Mouse (Mus musculus) hindbrain, embryonic 12.5 days (tissue): ENCODE data around the gene Plcb1. TPM values are rescaled to one million over a fixed set of nuclear protein-coding genes. Genes with fewer than 3 reads are reported as not detected.
A peak's percentile ranks its signal among the peaks of the same experiment; 100 is the strongest.
"Not testable (repeated sequence)": the region's sequence is repeated elsewhere in the genome, so short reads cannot be mapped to it uniquely, and the experiment has no call there.

Experiments
- ATAC-seq: fragments of 200-750 bp; cut with Nextera tagmentation; 2 replicates; pipeline ENCODE4 v1.8.0; 2017; ENCODE audit warnings: moderate TSS enrichment; ENCODE audit not compliant: low FRiP score
- H3K27ac ChIP-seq: fragments of 300-500 bp; sonication (generic); 2 replicates; pipeline ENCODE4 v1.5.1; 2016; ENCODE audit warnings: mild to moderate bottlenecking
- H3K27me3 ChIP-seq: fragments of 300-500 bp; sonication (generic); 2 replicates; pipeline ENCODE4 v1.6.1; 2016; ENCODE audit warnings: mild to moderate bottlenecking
- H3K36me3 ChIP-seq: fragments of 300-500 bp; sonication (generic); 2 replicates; pipeline ENCODE4 v1.6.1; 2016; ENCODE audit warnings: mild to moderate bottlenecking
- H3K4me1 ChIP-seq: fragments of 300-500 bp; sonication (generic); 2 replicates; pipeline ENCODE4 v1.6.1; 2016
- H3K4me2 ChIP-seq: fragments of 300-500 bp; sonication (generic); replicated peaks from 2 replicates; pipeline ENCODE4 v1.6.1; 2016; ENCODE audit warnings: mild to moderate bottlenecking
- H3K4me3 ChIP-seq: fragments of 300-500 bp; sonication (generic); 2 replicates; pipeline ENCODE4 v1.5.1; 2016; ENCODE audit warnings: mild to moderate bottlenecking
- H3K9ac ChIP-seq: fragments of 300-500 bp; sonication (generic); 2 replicates; pipeline ENCODE4 v1.6.1; 2016; ENCODE audit warnings: mild to moderate bottlenecking, moderate library complexity
- H3K9me3 ChIP-seq: fragments of 300-500 bp; sonication (generic); replicated peaks from 2 replicates; pipeline ENCODE4 v1.6.1; 2016; ENCODE audit warnings: mild to moderate bottlenecking
- WGBS: fragments of 180-500 bp; shearing (Covaris S2); methylation state at CpG from one replicate; pipeline ENCODE4 v1.1.7; 2016; 5-methylcytosine and 5-hydroxymethylcytosine counted together
- polyA plus RNA-seq: library from polyadenylated mRNA; unstranded; fragments of >200 nt; fragmentation: Nextera tagmentation; extraction: Ambion mirVana; gene quantifications from 2 replicates; pipeline ENCODE4 v1.2.1, GENCODE M21; 2016

Plcb1 gene
- polyA plus RNA-seq, 1 experiment from 2014 or later, result 20.6 TPM

DNA sequence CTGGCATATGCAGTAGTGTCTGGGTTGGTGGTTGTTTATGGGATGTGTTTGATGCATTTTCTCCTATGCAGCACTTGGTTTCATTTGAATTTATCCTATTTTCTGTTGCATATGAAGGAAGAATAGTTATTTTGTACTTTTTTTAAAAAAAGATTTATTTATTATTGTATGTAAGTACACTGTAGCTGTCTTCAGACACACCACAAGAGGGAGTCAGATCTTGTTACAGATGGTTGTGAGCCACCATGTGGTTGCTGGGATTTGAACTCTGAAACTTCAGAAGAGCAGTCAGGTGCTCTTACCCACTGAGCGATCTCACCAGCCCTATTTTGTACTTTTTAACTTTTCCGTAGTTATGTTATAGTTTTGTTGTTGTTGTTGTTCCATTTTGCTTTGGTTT is 222.0 kb downstream of the Plcb1 start:
- H3K4me1 ChIP-seq, H3K4me3 ChIP-seq, H3K9me3 ChIP-seq, H3K27ac ChIP-seq, ATAC-seq, H3K36me3 ChIP-seq, H3K27me3 ChIP-seq, H3K9ac ChIP-seq, H3K4me2 ChIP-seq: not testable (repeated sequence)
- 94% methylated on average over 2 of the region's 2 CpGs for WGBS

- Histone ChIP-seq H3K9me3 (no peaks in the 10 kb centered on the region), H3K27me3 (no peaks in the 10 kb centered on the region), H3K9ac (no peak overlapping the region), H3K4me3 (no peak overlapping the region), H3K27ac (no peak overlapping the region), H3K36me3 (no peaks in the 10 kb centered on the region), H3K4me1 (no peaks in the 10 kb centered on the region), H3K4me2 (no peak overlapping the region)
- ATAC-seq, result no peak
- 86% methylated on average over 8 of the region's 8 CpGs for WGBS
These were observed 224.5 kb downstream of the Plcb1 start for GRCm38 (mm10) chr2:135010371-135010770.

DNA sequence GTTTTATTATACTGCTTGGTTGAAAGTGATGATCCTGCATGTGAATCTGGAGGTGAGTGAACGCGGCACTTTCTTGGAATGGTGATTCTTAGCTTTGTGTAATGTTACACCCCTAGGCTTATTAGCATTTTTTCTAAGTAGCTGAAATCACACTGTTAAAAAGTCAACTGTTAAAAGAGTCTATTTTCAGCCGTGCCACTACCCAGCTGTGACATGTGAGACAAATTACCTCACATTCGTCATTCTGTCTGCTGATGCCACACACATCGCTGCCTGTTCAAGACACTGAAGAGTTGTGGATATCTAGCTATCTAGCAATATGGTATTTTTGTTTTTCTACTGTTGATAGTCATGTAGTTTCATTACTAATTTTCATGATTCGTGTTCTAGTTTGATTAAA is 229.6 kb downstream of the Plcb1 start:
- Histone ChIP-seq H3K27me3 (no peaks in the 10 kb centered on the region), H3K27ac (no peak overlapping the region), H3K4me1 (no peaks in the 10 kb centered on the region), H3K4me2 (no peak overlapping the region), H3K4me3 (no peak overlapping the region), H3K9me3 (no peaks in the 10 kb centered on the region), H3K9ac (no peak overlapping the region), H3K36me3 (no peaks in the 10 kb centered on the region)
- 44% methylated on average over 6 of the region's 6 CpGs for WGBS
- no peak for ATAC-seq

GRCm38 (mm10) chr2:135018275-135018674 is 232.4 kb downstream of the Plcb1 start:
- Histone ChIP-seq H3K4me1 (no peaks in the 10 kb centered on the region), H3K4me2 (no peak overlapping the region), H3K4me3 (no peak overlapping the region), H3K27me3 (no peaks in the 10 kb centered on the region), H3K9ac (no peak overlapping the region), H3K36me3 (no peaks in the 10 kb centered on the region), H3K9me3 (no peaks in the 10 kb centered on the region), H3K27ac (no peak overlapping the region)
- ATAC-seq, result no peak
- 70% methylated on average over 1 of the region's 1 CpGs for WGBS

DNA sequence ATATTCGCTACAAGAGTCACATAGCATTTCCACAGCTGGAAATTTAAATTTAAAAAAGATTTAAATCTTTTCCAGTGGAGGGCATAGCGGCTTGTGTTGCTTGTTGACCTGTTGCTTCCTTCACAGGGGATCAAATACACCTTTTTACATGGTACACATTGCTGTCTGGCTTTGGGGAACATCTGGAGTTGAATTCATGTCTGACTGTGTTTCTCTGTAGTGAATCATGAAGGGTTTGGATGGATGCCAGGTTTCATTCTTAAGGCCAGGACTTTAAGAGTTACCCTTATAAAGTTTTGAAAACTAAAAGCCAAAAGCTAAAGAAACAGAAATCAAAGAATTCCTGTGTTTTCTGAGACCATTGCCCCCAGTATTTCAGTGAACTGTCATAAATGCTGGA is 232.8 kb downstream of the Plcb1 start:
- no peak overlapping the region for H3K27ac ChIP-seq
- H3K9me3 ChIP-seq, result no peaks in the 10 kb centered on the region
- no peak overlapping the region for H3K9ac ChIP-seq
- no peaks in the 10 kb centered on the region for H3K36me3 ChIP-seq
- no peaks in the 10 kb centered on the region for H3K4me1 ChIP-seq
- 70% methylated on average over 2 of the region's 2 CpGs for WGBS
- H3K4me3 ChIP-seq, result no peak overlapping the region
- H3K4me2 ChIP-seq, result no peak overlapping the region
- no peaks in the 10 kb centered on the region for H3K27me3 ChIP-seq
- ATAC-seq, result no peak

DNA sequence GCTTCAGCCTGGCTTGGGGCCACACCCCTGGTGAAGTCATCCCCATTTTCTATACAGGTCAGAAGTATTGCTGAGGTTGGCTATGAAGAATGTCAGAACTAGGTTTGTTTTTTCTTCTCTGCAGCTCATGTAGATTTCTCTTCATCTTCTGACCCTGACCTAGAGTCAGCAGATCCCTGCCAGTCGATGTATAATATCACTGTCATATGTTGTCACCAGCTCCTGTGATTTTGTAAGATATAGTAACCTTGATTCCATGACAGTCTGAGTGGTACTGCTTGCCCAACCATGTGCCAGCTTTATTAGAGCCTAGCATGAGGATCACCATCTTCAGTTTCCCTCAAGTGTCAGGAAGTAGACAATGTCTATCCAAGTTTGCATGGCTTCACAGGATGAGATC is 233.7 kb downstream of the Plcb1 start:
- H3K4me3 ChIP-seq, result no peak overlapping the region
- ATAC-seq, result no peak

DNA sequence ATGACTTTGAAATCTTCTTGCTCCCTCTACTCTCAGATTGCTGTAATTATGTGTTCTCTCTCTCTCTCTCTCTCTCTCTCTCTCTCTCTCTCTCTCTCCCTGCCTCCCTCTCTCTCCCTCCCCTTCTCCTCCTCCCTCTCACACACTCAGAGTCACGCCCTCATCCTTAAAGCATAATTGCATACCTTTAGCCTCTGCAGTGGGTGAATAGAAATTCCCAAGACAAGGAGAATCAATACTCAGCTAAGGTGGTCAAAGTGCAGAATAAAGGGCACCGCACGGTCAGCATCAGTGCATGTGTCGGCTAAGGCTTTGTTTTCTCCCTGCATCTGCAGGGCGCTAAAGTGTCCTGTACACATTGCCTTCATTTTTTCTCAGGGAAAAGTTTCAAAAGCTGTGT is 243.4 kb downstream of the Plcb1 start:
- H3K4me3 ChIP-seq, result no peak overlapping the region
- H3K9me3 ChIP-seq, result no peaks in the 10 kb centered on the region
- peaks cover 12% of the 10 kb centered on the region; the same call in 1 of the 2 replicates for H3K4me1 ChIP-seq
- H3K27me3 ChIP-seq, result no peaks in the 10 kb centered on the region
- peak; percentile 46; the same call in 1 of the 2 replicates for ATAC-seq
- no peak overlapping the region for H3K9ac ChIP-seq
- peak overlapping the region; percentile 48; the same call in 1 of the 2 replicates for H3K27ac ChIP-seq
- no peaks in the 10 kb centered on the region for H3K36me3 ChIP-seq
- H3K4me2 ChIP-seq, result peak overlapping the region; percentile 25
- 30% methylated on average over 5 of the region's 5 CpGs for WGBS

More for the DNA sequence above, 233.7 kb downstream of the Plcb1 start:
- H3K27me3 ChIP-seq, result no peaks in the 10 kb centered on the region
- H3K27ac ChIP-seq, result no peak overlapping the region
- H3K4me2 ChIP-seq, result no peak overlapping the region
- H3K4me1 ChIP-seq, result no peaks in the 10 kb centered on the region
- H3K9me3 ChIP-seq, result no peaks in the 10 kb centered on the region
- H3K36me3 ChIP-seq, result no peaks in the 10 kb centered on the region
- WGBS, result 87% methylated on average over 1 of the region's 1 CpGs
- no peak overlapping the region for H3K9ac ChIP-seq

DNA sequence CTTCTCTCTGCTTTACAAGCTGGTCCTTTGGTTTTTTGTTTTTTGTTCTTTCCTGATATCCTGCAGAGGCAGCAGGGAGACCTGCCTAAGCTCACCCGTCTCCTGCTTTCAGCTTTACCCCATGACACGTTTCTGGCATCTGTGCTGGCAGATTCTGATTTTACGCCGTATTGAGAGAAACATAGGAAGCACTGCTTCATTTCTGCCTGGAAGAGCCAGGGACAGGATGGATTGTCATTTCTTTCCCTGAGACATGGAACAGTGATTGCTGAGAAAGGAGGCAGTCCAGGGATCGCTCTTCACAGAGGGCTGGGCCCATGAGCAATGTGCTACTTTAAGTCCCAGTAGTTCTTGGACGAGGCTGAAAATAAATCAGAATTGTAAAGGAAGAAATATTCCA is 243.8 kb downstream of the Plcb1 start:
- Histone ChIP-seq H3K27me3 (no peaks in the 10 kb centered on the region), H3K27ac (peak overlapping the region; percentile 48; the same call in 1 of the 2 replicates), H3K36me3 (no peaks in the 10 kb centered on the region), H3K4me3 (no peak overlapping the region), H3K4me1 (peaks cover 12% of the 10 kb centered on the region; the same call in 1 of the 2 replicates), H3K9me3 (no peaks in the 10 kb centered on the region), H3K9ac (no peak overlapping the region), H3K4me2 (peak overlapping the region; percentile 25)
- 31% methylated on average over 6 of the region's 6 CpGs for WGBS
- ATAC-seq, result 0 out of 2 replicates have a peak, but pooled peaks have one; percentile 46

GRCm38 (mm10) chr2:135035640-135036260 is 249.9 kb downstream of the Plcb1 start:
- no peak overlapping the region for H3K9ac ChIP-seq
- H3K4me2 ChIP-seq, result no peak overlapping the region
- no peaks in the 10 kb centered on the region for H3K27me3 ChIP-seq
- H3K9me3 ChIP-seq, result no peaks in the 10 kb centered on the region
- WGBS, result 46% methylated on average over 4 of the region's 4 CpGs
- H3K4me3 ChIP-seq, result no peak overlapping the region
- no peaks in the 10 kb centered on the region for H3K36me3 ChIP-seq
- no peaks in the 10 kb centered on the region for H3K4me1 ChIP-seq
- no peak overlapping the region for H3K27ac ChIP-seq
- ATAC-seq, result no peak

DNA sequence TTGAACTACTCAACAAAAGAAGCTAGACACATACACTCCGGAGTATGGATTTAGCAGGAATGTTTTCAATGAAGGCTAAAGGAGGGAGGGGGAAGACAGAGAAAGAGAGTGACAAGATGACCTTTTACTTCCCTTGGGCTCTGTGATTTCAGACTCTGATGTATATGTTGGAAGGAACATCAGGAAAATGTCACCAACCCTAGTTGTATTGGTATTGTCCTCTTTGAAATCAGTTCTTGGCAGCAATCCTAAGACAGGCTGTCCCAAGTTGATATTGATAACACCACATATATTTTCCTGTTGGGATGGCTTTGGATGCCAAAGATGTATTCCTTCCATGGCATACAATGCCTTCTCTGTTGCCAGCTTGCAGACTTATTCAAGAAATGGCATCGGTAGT is 262.9 kb downstream of the Plcb1 start:
- Histone ChIP-seq H3K36me3 (no peaks in the 10 kb centered on the region), H3K4me3 (no peak overlapping the region), H3K9ac (no peak overlapping the region), H3K27me3 (no peaks in the 10 kb centered on the region), H3K4me2 (no peak overlapping the region), H3K4me1 (no peaks in the 10 kb centered on the region), H3K27ac (no peak overlapping the region), H3K9me3 (no peaks in the 10 kb centered on the region)
- ATAC-seq, result no peak
- whole genome bisulfite sequencing, result 72% methylated on average over 2 of the region's 2 CpGs

DNA sequence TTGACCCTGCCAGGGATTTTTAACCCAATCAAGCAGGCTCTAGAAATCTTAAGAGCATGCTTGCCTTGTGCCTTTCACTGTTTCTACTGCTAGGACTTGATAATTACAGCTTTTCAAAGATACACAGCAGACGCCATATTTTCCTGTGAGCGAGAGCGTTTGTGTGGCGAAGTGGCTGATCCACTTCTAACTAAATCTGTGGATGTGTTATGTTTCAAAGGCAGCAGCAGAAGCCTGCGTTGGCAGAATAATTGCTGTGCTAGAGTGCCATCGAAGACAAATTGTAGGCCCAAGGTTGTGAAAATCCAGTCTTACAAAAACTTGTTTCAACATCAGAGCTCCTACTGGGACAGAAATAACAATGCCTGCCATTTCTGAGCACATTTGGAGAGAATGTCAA is 263.4 kb downstream of the Plcb1 start:
- no peaks in the 10 kb centered on the region for H3K27me3 ChIP-seq
- no peak overlapping the region for H3K4me2 ChIP-seq
- ATAC-seq, result no peak
- no peak overlapping the region for H3K27ac ChIP-seq
- no peaks in the 10 kb centered on the region for H3K36me3 ChIP-seq
- H3K9me3 ChIP-seq, result no peaks in the 10 kb centered on the region
- no peak overlapping the region for H3K4me3 ChIP-seq
- no peaks in the 10 kb centered on the region for H3K4me1 ChIP-seq
- 88% methylated on average over 6 of the region's 6 CpGs for WGBS
- no peak overlapping the region for H3K9ac ChIP-seq

DNA sequence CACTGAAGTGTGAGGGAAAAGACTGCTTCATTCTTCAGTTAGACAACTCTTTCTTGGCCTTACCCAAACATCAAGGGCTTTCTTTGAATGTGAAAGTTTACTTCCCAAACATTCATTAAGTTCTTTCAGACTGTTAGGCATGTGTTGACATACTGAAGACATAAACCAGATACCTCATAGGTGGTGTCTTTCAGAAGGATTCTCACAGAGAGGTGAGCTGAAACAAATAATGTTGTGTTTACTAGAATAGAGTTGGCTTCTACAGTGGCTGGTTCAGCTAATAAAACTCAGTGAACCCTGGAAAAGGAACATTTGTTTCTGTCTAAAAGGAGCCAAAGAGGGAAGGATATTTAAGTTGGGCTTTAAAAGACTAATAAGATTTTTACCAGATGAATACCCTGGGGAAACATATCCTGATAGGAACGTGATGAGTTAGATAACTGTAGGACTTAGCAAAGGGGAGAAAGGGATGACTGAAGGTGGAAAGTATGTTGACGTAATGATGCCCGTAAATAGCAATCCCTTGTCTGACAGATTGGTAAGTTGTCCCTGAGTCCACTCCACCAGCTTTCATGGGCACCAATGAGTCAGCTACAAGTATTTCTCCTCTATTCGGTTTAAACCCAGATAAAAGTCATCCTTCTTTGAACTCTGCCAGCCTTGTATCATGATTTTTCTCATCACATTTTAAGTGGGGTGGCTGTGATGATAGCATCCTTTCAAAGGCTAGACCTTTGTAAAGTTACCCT is 265.8 kb downstream of the Plcb1 start:
- Histone ChIP-seq H3K9me3 (no peaks in the 10 kb centered on the region), H3K4me2 (no peak overlapping the region), H3K4me3 (no peak overlapping the region), H3K36me3 (no peaks in the 10 kb centered on the region), H3K27ac (no peak overlapping the region), H3K27me3 (no peaks in the 10 kb centered on the region), H3K9ac (no peak overlapping the region), H3K4me1 (no peaks in the 10 kb centered on the region)
- 80% methylated on average over 4 of the region's 4 CpGs for WGBS
- no peak for ATAC-seq

DNA sequence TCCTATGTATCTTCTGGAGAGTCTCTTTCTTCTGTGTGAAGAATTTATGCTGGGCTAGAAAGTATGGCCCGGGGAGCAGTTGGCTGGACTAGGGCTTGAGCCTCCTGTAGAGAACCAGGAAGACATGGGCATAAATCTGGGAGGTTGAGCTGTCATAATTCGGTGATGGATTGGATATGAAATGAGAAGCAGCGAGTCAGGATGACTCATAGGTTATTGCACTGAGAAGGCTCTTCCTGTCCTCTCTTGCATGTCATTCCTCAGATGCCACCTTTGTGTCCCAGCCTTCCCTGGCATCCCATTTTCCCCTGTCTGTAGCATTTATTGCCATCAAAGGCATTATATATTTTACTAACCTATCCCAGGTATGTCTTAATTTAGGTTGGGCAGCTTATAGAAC is 267.5 kb downstream of the Plcb1 start:
- no peak for ATAC-seq
- no peaks in the 10 kb centered on the region for H3K36me3 ChIP-seq
- no peaks in the 10 kb centered on the region for H3K4me1 ChIP-seq
- no peak overlapping the region for H3K4me3 ChIP-seq
- no peak overlapping the region for H3K27ac ChIP-seq
- WGBS, result 93% methylated on average over 3 of the region's 3 CpGs
- H3K9ac ChIP-seq, result no peak overlapping the region
- H3K27me3 ChIP-seq, result no peaks in the 10 kb centered on the region
- H3K9me3 ChIP-seq, result no peaks in the 10 kb centered on the region
- no peak overlapping the region for H3K4me2 ChIP-seq
